Mouse (Mus musculus) myocyte (in vitro differentiated cells): ENCODE measurements around the gene Eif2b5. TPM values are rescaled to one million over a fixed set of nuclear protein-coding genes. Genes with fewer than 3 reads are reported as not detected.
A peak's percentile ranks its signal among the peaks of the same experiment; 100 is the strongest.

Experiments used
- H3K27me3 ChIP-seq: one replicate; pipeline ENCODE4 v1.6.1; 2011; ENCODE audit not compliant: control insufficient read depth, insufficient read depth, insufficient read length
- H3K36me3 ChIP-seq: one replicate; pipeline ENCODE4 v1.6.1; 2011; ENCODE audit not compliant: control insufficient read depth, insufficient read depth
- H3K4me2 ChIP-seq: one replicate; pipeline ENCODE4 v1.6.1; 2011; ENCODE audit warnings: low read depth, control low read depth
- H3K4me3 ChIP-seq: one replicate; pipeline ENCODE4 v1.5.1; 2011; ENCODE audit warnings: mild to moderate bottlenecking, control low read depth, moderate library complexity
- H3K79me2 ChIP-seq: one replicate; pipeline ENCODE4 v1.6.1; 2011; ENCODE audit not compliant: control insufficient read depth, insufficient read depth
- H3ac ChIP-seq: one replicate; pipeline ENCODE4 v1.6.1; 2011; ENCODE audit not compliant: control insufficient read depth, insufficient read length
- CEBPB ChIP-seq: IDR thresholded peaks from 2 replicates; pipeline ENCODE4 v1.6.1; 2011; ENCODE audit warnings: mild to moderate bottlenecking, moderate library complexity; ENCODE audit not compliant: poor library complexity, insufficient read depth, severe bottlenecking
- E2F4 ChIP-seq: IDR thresholded peaks from one replicate; pipeline ENCODE4 v1.6.1; 2011; ENCODE audit warnings: mild to moderate bottlenecking, control low read depth, moderate library complexity; ENCODE audit not compliant: insufficient read depth
- MAX ChIP-seq: IDR thresholded peaks from one replicate; pipeline ENCODE4 v1.6.1; 2011; ENCODE audit warnings: low read depth, mild to moderate bottlenecking, control low read depth
- MYOD1 ChIP-seq, 3 experiments: IDR thresholded peaks; one replicate each; pipeline ENCODE4 v1.6.1; 2011; ENCODE audit warnings: control low read depth in 2 of 3, low read depth in 2 of 3, mild to moderate bottlenecking in 2 of 3, moderate library complexity in 1 of 3; ENCODE audit not compliant: insufficient read length in 2 of 3, control insufficient read depth in 1 of 3
- MYOG ChIP-seq, 3 experiments: IDR thresholded peaks; one replicate each; pipeline ENCODE4 v1.6.1; 2011; ENCODE audit warnings: control low read depth in 2 of 3, low read depth in 2 of 3, mild to moderate bottlenecking in 2 of 3; ENCODE audit not compliant: insufficient read length in 2 of 3, control insufficient read depth in 1 of 3, insufficient read depth in 1 of 3
- POLR2A ChIP-seq: IDR thresholded peaks from one replicate; pipeline ENCODE4 v1.6.1; 2011; ENCODE audit warnings: low read depth, mild to moderate bottlenecking, control low read depth, moderate library complexity; ENCODE audit not compliant: insufficient read length
- POLR2AphosphoS2 ChIP-seq: IDR thresholded peaks from one replicate; pipeline ENCODE4 v1.6.1; 2011; ENCODE audit warnings: low read depth, control low read depth; ENCODE audit not compliant: insufficient read length
- REST ChIP-seq: IDR thresholded peaks from one replicate; pipeline ENCODE4 v1.6.1; 2011; ENCODE audit warnings: mild to moderate bottlenecking, control low read depth, moderate library complexity; ENCODE audit not compliant: insufficient read depth, insufficient read length
- SRF ChIP-seq: IDR thresholded peaks from one replicate; pipeline ENCODE4 v1.6.1; 2011; ENCODE audit warnings: low read depth; ENCODE audit not compliant: control insufficient read depth, insufficient read length
- TCF12 ChIP-seq: IDR thresholded peaks from one replicate; pipeline ENCODE4 v1.6.1; 2011; ENCODE audit warnings: mild to moderate bottlenecking, control low read depth; ENCODE audit not compliant: poor library complexity, insufficient read depth, severe bottlenecking
- TCF3 ChIP-seq: IDR thresholded peaks from one replicate; pipeline ENCODE4 v1.6.1; 2011; ENCODE audit warnings: low read depth, control low read depth; ENCODE audit not compliant: insufficient read length
- USF1 ChIP-seq: IDR thresholded peaks from one replicate; pipeline ENCODE4 v1.6.1; 2011; ENCODE audit warnings: low read depth, mild to moderate bottlenecking, control low read depth, moderate library complexity
- polyA plus RNA-seq: library from polyadenylated mRNA; unstranded; fragments of >200 nt; fragmentation: generic; extraction: Trizol; gene quantifications from one replicate; pipeline ENCODE4 v1.2.1, GENCODE M21; 2012; ENCODE audit warnings: missing spikeins

Gene Eif2b5
- polyA plus RNA-seq, 1 experiment = 94.7 TPM

DNA sequence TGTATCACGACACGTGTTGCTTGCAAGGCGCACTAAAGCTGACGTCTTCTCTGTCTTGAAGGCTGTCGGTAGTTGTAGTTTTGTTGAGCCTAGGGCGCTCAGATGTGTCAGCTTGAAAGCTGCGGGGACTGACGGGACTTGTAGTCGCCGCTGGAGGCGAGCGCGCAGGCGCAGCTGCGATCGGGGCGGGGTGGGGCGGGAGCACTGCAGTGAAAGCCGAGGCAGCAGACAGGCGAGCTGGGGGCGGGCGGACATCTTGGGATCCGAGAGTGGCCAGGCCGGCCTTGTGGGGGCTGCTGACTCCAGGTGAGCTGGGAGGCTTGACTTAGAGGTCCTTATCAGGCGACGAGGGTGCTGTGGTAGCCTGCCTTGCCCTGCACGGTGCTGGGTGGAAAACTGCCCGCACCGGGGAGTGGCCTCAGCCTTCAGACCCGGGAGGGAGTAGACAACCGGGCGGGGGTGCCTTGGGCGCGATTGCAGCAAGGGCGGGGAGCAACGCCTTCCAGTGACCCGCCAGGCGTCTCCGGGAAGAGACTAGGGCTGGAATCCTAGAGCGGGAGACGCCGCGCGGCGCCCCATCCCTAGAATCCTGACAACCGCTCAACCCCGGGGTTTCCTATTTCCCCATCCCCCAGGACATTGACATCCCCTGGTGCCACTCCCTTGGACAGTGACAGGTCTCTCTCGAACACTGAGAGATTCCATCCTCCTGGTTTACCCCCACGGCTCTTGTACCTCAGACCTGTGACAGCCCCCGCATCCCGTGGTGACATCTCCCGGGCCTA, 36.9 kb downstream of the Eif2b5 start, which contains the start of gene Ap2m1:
Ap2m1 (plus strand) TSS at position 183 of the 785 bp plus-strand sequence.
- TF ChIP-seq USF1 = peak; percentile 100
- peak; percentile 87 for TF ChIP-seq POLR2A
- TF ChIP-seq CEBPB = no peak
- TF ChIP-seq SRF = peak; percentile 76
- TF ChIP-seq TCF3 = no peak
- TF ChIP-seq POLR2AphosphoS2 = peak; percentile 92
- TF ChIP-seq REST = no peak
- TF ChIP-seq MYOG (IDR thresholded peaks at IDR 0.05; ENCODE audit: control insufficient read depth in 1 of 3, insufficient read depth in 1 of 3, insufficient read length in 2 of 3, low read depth in 2 of 3) = peak in 1 of 3 experiments; percentile 27
- TF ChIP-seq TCF12 = no peak
- no peak for TF ChIP-seq E2F4
- TF ChIP-seq MYOD1 (IDR thresholded peaks at IDR 0.05; ENCODE audit: control insufficient read depth in 1 of 3, insufficient read length in 2 of 3, low read depth in 2 of 3) = peak in 1 of 3 experiments; percentile 25
- peak; percentile 94 for TF ChIP-seq MAX
- Histone ChIP-seq H3K79me2 (peaks cover 35% of the 10 kb centered on the region), H3K4me3 (peak within 1 kb of the TSS; percentile 89), H3K36me3 (peaks cover 20% of the 10 kb centered on the region), H3ac (peak within 1 kb of the TSS; percentile 36), H3K4me2 (peak within 1 kb of the TSS; percentile 100), H3K27me3 (no peaks in the 10 kb centered on the region)

DNA sequence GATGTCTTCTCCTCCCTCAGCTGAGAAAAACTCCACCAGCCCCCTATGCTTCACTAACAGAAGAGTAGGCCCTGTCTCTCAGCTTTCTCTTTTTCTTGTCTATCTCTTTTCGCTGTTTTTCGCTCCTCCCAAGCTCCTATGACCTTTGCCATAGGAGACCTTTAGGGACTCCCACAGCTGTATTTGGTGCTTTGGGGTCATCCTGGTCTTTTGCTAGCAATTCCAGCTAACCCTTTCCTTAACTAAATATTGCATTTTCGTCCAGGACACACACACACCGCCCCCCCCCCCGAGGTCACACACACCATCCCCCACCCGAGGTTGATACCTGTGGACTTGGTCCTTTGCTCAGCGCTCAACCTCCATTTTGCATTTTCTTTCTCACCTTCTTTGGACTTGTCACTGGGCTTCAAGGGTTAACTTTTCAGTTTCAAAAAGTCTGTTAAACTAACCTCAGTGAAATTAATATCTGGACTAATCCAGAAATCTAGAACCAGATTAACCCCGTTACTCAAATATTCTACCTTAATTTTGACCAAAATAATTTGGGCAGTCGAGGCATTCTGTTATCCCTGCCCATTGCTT, 37.6 kb downstream of the Eif2b5 start:
- TF ChIP-seq TCF3 (no peak), MAX (no peak), TCF12 (no peak), REST (no peak), MYOG (IDR thresholded peaks at IDR 0.05; ENCODE audit: control insufficient read depth in 1 of 3, insufficient read depth in 1 of 3, insufficient read length in 2 of 3, low read depth in 2 of 3) (no peak), POLR2A (no peak), MYOD1 (IDR thresholded peaks at IDR 0.05; ENCODE audit: control insufficient read depth in 1 of 3, insufficient read length in 2 of 3, low read depth in 2 of 3) (no peak), SRF (no peak), CEBPB (no peak), POLR2AphosphoS2 (no peak), USF1 (no peak), E2F4 (no peak)
- Histone ChIP-seq H3K27me3 (no peaks in the 10 kb centered on the region), H3K36me3 (peaks cover 21% of the 10 kb centered on the region), H3K4me2 (peak overlapping the region; percentile 100), H3K79me2 (peaks cover 35% of the 10 kb centered on the region), H3K4me3 (peak overlapping the region; percentile 89), H3ac (peak overlapping the region; percentile 36)

DNA sequence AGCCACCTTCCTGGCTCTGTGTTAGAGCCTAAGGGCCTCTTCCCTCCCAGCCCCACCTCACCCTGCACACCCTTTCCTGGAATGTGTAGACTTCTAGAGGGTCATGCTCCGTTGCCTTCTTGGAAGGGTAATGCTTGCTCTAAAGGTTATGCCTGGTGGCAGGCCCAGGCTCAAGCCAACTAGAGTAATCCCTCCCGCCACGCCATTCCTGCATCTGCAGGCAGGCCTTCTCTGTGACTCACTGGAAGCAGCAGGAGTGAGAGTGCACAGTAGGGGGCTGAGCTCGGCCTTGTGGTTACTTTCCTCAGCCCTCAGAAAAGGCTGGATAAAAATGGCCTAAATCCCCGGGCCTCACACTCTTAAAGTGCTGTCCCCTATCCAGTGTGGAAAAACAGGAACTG, 38.5 kb downstream of the Eif2b5 start:
- H3K79me2 ChIP-seq = peaks cover 35% of the 10 kb centered on the region
- H3K4me2 ChIP-seq = peak overlapping the region; percentile 100
- peak overlapping the region; percentile 89 for H3K4me3 ChIP-seq
- TF ChIP-seq TCF3 (no peak), MYOG (IDR thresholded peaks at IDR 0.05; ENCODE audit: control insufficient read depth in 1 of 3, insufficient read depth in 1 of 3, insufficient read length in 2 of 3, low read depth in 2 of 3) (peak in 1 of 3 experiments; percentile 15), USF1 (no peak), POLR2A (no peak)
- no peaks in the 10 kb centered on the region for H3K27me3 ChIP-seq
- H3ac ChIP-seq = peak overlapping the region; percentile 9
- H3K36me3 ChIP-seq = peaks cover 21% of the 10 kb centered on the region

DNA sequence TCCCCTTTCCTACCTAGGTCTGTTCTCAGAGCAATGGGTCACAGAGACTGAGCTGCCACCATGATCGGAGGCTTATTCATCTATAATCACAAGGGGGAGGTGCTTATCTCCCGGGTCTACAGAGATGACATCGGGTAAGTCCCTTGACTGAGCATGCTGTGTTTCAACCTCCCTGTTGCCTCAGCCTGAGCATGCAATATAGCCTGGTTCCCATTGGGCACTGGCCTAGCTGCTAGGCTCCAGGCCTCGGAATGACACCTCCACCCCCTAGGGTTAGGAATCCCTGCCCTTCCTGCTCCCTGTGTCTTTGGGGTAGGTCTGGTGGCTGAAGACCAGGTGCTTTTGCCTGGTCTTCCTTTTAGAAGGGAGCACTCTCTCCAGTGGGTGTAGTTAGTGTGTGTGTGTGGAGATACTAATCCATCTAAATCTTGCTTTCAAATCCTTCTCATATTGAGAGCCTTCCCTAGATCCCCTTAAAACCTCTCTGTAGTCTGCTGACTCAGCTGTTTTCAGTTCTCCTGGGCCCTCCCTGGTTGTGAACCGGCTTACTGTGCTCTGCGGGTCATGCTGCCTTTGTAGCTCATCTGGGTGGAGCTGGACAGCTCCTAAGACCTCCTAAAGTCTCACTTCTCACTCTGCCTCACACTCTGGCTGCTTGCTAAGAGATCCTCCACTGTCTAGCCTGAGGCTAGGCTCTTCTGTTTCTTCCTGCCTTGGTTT, 39.1 kb downstream of the Eif2b5 start:
- Histone ChIP-seq H3K27me3 (no peaks in the 10 kb centered on the region), H3ac (peak overlapping the region; percentile 9), H3K4me2 (peak overlapping the region; percentile 100), H3K4me3 (peak overlapping the region; percentile 89), H3K36me3 (peaks cover 27% of the 10 kb centered on the region), H3K79me2 (peaks cover 35% of the 10 kb centered on the region)
- TF ChIP-seq CEBPB = no peak
- no peak for TF ChIP-seq MAX
- no peak for TF ChIP-seq MYOD1 (IDR thresholded peaks at IDR 0.05; ENCODE audit: control insufficient read depth in 1 of 3, insufficient read length in 2 of 3, low read depth in 2 of 3)
- TF ChIP-seq TCF12 = no peak
- TF ChIP-seq SRF = no peak
- TF ChIP-seq TCF3 = no peak
- no peak for TF ChIP-seq USF1
- TF ChIP-seq E2F4 = no peak
- TF ChIP-seq REST = no peak
- no peak for TF ChIP-seq POLR2A
- no peak for TF ChIP-seq MYOG (IDR thresholded peaks at IDR 0.05; ENCODE audit: control insufficient read depth in 1 of 3, insufficient read depth in 1 of 3, insufficient read length in 2 of 3, low read depth in 2 of 3)
- no peak for TF ChIP-seq POLR2AphosphoS2
